Mouse (Mus musculus) gonadal fat pad, adult 2 months (tissue): ENCODE measurements around the gene Dusp2. TPM values are rescaled to one million over a fixed set of nuclear protein-coding genes. Genes with fewer than 3 reads are reported as not detected.

Experiments used
- DNase-seq: peaks from one replicate; pipeline ENCODE4 v3.0.0-alpha.2; 2012; ENCODE audit warnings: low read depth
- polyA plus RNA-seq: library from polyadenylated mRNA; depleted of rRNA; stranded (reverse); fragments of >200 nt; gene quantifications from 2 replicates; pipeline ENCODE4 v1.2.3, GENCODE M21; 2012; rRNA removed

Gene Dusp2
- polyA plus RNA-seq, 1 experiment, result 1.8 TPM

GRCm38 (mm10) chr2:127367126-127367820, 31.3 kb downstream of the Dusp2 start:
- no peak for DNase-seq

- DNase-seq, result no peak
Measured at GRCm38 (mm10) chr2:127369703-127370376, 33.9 kb downstream of the Dusp2 start.

- DNase-seq, result no peak
Measured at GRCm38 (mm10) chr2:127370561-127371483, 34.9 kb downstream of the Dusp2 start.

GRCm38 (mm10) chr2:127371484-127371861, 35.5 kb downstream of the Dusp2 start:
- DNase-seq, result no peak

GRCm38 (mm10) chr2:127372082-127372481, 36.1 kb downstream of the Dusp2 start:
- no peak for DNase-seq

GRCm38 (mm10) chr2:127374131-127374530, 38.2 kb downstream of the Dusp2 start:
- no peak for DNase-seq

- DNase-seq, result no peak
Measured at GRCm38 (mm10) chr2:127375087-127375486, 39.1 kb downstream of the Dusp2 start.

- DNase-seq, result no peak
Measured at GRCm38 (mm10) chr2:127375759-127376341, 39.9 kb downstream of the Dusp2 start.

GRCm38 (mm10) chr2:127376423-127377051, 40.6 kb downstream of the Dusp2 start:
- no peak for DNase-seq

GRCm38 (mm10) chr2:127377942-127378610, 42.1 kb downstream of the Dusp2 start:
- no peak for DNase-seq

- no peak for DNase-seq
Measured at GRCm38 (mm10) chr2:127378611-127378990, 42.6 kb downstream of the Dusp2 start.

- DNase-seq, result no peak
Measured at GRCm38 (mm10) chr2:127379250-127379649, 43.3 kb downstream of the Dusp2 start.

GRCm38 (mm10) chr2:127383881-127384280, 47.9 kb downstream of the Dusp2 start:
- no peak for DNase-seq

GRCm38 (mm10) chr2:127387521-127387920, 51.6 kb downstream of the Dusp2 start:
- no peak for DNase-seq

Other genes with a start within 250 kb of the Dusp2 start
- gene Ncaph, start 202.2 kb upstream of the Dusp2 start, polyA plus RNA-seq, result 0.93 and 1.1 TPM in 2 replicates
- 11.6 and 14.4 TPM in 2 replicates for gene Itpripl1, start 192.7 kb upstream of the Dusp2 start, polyA plus RNA-seq
- gene 1810024B03Rik, start 127.9 kb upstream of the Dusp2 start, polyA plus RNA-seq, result 2.2 and 2.8 TPM in 2 replicates
- 50.9 and 53.5 TPM in 2 replicates for gene Snrnp200, start 127.8 kb upstream of the Dusp2 start, polyA plus RNA-seq
- 58.5 and 66.1 TPM in 2 replicates for gene Ciao1, start 88.3 kb upstream of the Dusp2 start, polyA plus RNA-seq
- gene Tmem127, start 88.3 kb upstream of the Dusp2 start, polyA plus RNA-seq, result 70.6 and 74.0 TPM in 2 replicates
- 35.5 and 38.2 TPM in 2 replicates for gene Stard7, start 65.9 kb upstream of the Dusp2 start, polyA plus RNA-seq
- not detected in 2 replicates for gene Astl, start 2.5 kb downstream of the Dusp2 start, polyA plus RNA-seq
- 0.54 and 1.1 TPM in 2 replicates for gene Adra2b, start 27.0 kb downstream of the Dusp2 start, polyA plus RNA-seq
- 0.32 and 0.37 TPM in 2 replicates for gene Gpat2, start 89.0 kb downstream of the Dusp2 start, polyA plus RNA-seq
- 33.7 and 36.5 TPM in 2 replicates for gene Fahd2a, start 108.4 kb downstream of the Dusp2 start, polyA plus RNA-seq
- gene Kcnip3, start 185.9 kb downstream of the Dusp2 start, polyA plus RNA-seq, result 33.4 and 35.1 TPM in 2 replicates
- 455 and 501 TPM in 2 replicates for gene Prom2, start 205.3 kb downstream of the Dusp2 start, polyA plus RNA-seq